Mouse (Mus musculus) large intestine, adult 2 months (tissue): Measurements from ENCODE around the gene Gm17174. TPM values are rescaled to one million over a fixed set of nuclear protein-coding genes. Genes with fewer than 3 reads are reported as not detected.
"Not testable (repeated sequence)": the region's sequence is repeated elsewhere in the genome, so short reads cannot be mapped to it uniquely, and the experiment has no call there.

Experiments used
- DNase-seq: peaks from one replicate; pipeline ENCODE4 v3.0.0-alpha.2; 2012; ENCODE audit warnings: low read depth, low spot score
- WGBS: fragments of 180-500 bp; shearing (Covaris S2); methylation state at CpG from one replicate; pipeline ENCODE4 v1.1.7; 2018; 5-methylcytosine and 5-hydroxymethylcytosine counted together
- polyA plus RNA-seq: library from polyadenylated mRNA; depleted of rRNA; stranded (reverse); fragments of >200 nt; gene quantifications from 2 replicates; pipeline ENCODE4 v1.2.3, GENCODE M21; 2012; rRNA removed

The Gm17174 gene
- not detected in 2 replicates for polyA plus RNA-seq

- not testable (repeated sequence) for DNase-seq
- WGBS: 95% methylated on average over 4 of the region's 4 CpGs
Measured at GRCm38 (mm10) chr14:51592039-51592438, at the start of gene Gm17174. Gene Gm17174, minus strand, starts transcription at chr14:51592139.

DNA sequence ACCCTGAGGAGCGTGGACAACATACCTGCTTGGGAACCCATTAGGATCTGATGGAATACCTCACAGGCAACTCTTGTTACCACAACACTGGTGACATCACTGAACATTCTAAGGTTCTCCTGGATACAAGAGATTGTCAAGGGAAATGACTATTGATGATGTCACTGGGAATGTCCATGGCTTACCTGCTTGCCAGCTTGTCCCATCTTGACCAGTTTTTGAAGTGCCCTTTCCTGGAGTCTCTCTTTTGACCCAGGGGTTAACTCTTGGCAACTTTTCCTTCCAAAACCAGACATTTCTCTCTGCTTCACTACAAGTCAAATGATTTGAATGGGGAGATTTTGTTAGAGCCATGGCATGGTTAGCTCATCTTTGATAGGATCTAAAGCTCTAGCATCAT lies 43.6 kb upstream of the Gm17174 start, which contains the start of gene Gm4181:
Gene Gm4181, minus strand, starts transcription at position 101 of the 400 bp plus-strand sequence.
- DNase-seq: not testable (repeated sequence)
- WGBS: 63% methylated on average over 1 of the region's 1 CpGs

DNA sequence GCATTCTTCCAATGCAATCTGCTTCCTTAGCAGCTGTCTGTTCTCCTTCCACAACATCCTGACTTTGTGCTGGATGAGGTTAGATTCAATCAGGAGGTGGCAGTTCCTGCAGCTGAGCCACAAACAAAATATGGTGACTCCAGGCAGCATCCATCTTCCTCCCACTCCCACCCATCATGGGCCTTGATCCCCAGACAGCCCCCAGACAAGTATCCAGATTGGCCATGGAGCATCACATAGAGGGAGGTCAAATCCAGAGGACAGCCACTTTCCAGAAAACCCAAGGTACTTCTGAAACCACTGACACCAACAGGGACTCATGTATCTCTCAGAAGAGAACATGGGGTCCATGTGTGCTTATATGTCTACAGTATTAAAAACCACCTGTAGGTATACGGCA lies 40.5 kb upstream of the Gm17174 start:
- WGBS: 94% methylated on average over 1 of the region's 1 CpGs
- not testable (repeated sequence) for DNase-seq

DNA sequence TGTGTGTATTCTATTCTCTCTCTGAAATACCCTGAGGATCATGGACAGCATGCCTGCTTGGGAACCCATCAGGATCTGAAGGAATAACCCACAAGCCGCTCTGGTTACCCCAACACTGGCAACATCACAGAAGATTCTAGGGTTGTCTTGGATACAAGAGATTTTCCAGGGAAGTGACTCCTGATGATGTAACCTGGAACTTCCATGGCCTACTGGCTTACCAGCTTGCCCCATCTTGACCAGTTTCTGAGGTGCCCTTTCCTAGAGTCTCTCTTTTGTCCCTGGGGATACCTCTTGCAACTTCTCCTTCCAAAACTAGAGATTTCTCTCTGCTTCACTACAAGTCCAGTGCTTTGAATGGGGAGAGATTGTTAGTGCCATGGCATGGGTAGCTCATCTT lies 19.3 kb upstream of the Gm17174 start, which contains the start of gene Gm17078:
Gene Gm17078, minus strand, starts transcription at position 101 of the 400 bp plus-strand sequence.
- 76% methylated on average over 1 of the region's 1 CpGs for WGBS
- DNase-seq: no peak

DNA sequence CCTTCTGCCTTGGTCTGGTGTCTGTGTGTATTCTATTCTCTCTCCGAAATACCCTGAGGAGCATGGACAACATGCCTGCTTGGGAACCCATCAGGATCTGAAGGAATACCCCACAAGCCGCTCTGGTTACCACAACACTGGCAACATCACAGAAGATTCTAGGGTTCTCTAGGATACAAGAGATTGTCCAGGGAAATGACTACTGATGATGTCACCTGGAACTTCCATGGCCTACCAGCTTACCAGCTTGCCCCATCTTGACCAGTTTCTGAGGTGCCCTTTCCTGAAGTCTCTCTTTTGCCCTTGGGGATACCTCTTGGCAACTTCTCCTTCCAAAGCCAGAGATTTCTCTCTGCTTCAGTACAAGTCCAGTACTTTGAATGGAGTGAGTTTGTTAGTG lies 18.0 kb downstream of the Gm17174 start, which contains the start of gene Gm17175:
Gene Gm17175, minus strand, starts transcription at position 101 of the 400 bp plus-strand sequence.
- DNase-seq: not testable (repeated sequence)
- 86% methylated on average over 2 of the region's 2 CpGs for WGBS

GRCm38 (mm10) chr14:51552490-51552889 lies 39.4 kb downstream of the Gm17174 start, which contains the start of gene Gm5622:
Gene Gm5622, plus strand, starts transcription at chr14:51552790.
- no peak for DNase-seq
- WGBS: 91% methylated on average over 4 of the region's 4 CpGs

Other genes starting within 250 kb of the Gm17174 start
- gene Gm7247, start 230.4 kb downstream of the Gm17174 start, polyA plus RNA-seq: not detected in 2 replicates
- not detected in 2 replicates for gene Vmn2r88, start 181.3 kb downstream of the Gm17174 start, polyA plus RNA-seq
- gene Vmn2r89, start 140.3 kb downstream of the Gm17174 start, polyA plus RNA-seq: not detected in 2 replicates
- not detected in 2 replicates for gene Gm5622, start 39.3 kb downstream of the Gm17174 start, polyA plus RNA-seq
- not detected in 2 replicates for gene Gm17175, start 18.1 kb downstream of the Gm17174 start, polyA plus RNA-seq
- gene Gm17078, start 19.2 kb upstream of the Gm17174 start, polyA plus RNA-seq: not detected in 2 replicates
- gene Gm4181, start 43.5 kb upstream of the Gm17174 start, polyA plus RNA-seq: not detected in 2 replicates
- gene Gm17079, start 103.3 kb upstream of the Gm17174 start, polyA plus RNA-seq: not detected in 2 replicates
- not detected in 2 replicates for gene Gm5800, start 125.0 kb upstream of the Gm17174 start, polyA plus RNA-seq
- gene Ang4, start 181.5 kb upstream of the Gm17174 start, polyA plus RNA-seq: 726 and 776 TPM in 2 replicates
- not detected in 2 replicates for gene AY358078, start 207.9 kb upstream of the Gm17174 start, polyA plus RNA-seq